Mouse (Mus musculus) liver, postnatal 0 days (tissue): ENCODE measurements at regions not wholly inside any gene's neighbourhood (a gene's known extent, or its start where the extent isn't known, plus 50 kb on each side); places are given as distances from the start of the nearest gene placed in this dataset.

Source experiments
- CTCF ChIP-seq: sonication (generic); IDR thresholded peaks from 2 replicates; pipeline ENCODE4 v1.5.1; 2016; ENCODE audit warnings: antibody characterized with exemption, low read depth
- EP300 ChIP-seq: IDR thresholded peaks from 2 replicates; pipeline ENCODE4 v1.6.1; 2016; ENCODE audit warnings: antibody characterized with exemption, low read depth, mild to moderate bottlenecking

DNA sequence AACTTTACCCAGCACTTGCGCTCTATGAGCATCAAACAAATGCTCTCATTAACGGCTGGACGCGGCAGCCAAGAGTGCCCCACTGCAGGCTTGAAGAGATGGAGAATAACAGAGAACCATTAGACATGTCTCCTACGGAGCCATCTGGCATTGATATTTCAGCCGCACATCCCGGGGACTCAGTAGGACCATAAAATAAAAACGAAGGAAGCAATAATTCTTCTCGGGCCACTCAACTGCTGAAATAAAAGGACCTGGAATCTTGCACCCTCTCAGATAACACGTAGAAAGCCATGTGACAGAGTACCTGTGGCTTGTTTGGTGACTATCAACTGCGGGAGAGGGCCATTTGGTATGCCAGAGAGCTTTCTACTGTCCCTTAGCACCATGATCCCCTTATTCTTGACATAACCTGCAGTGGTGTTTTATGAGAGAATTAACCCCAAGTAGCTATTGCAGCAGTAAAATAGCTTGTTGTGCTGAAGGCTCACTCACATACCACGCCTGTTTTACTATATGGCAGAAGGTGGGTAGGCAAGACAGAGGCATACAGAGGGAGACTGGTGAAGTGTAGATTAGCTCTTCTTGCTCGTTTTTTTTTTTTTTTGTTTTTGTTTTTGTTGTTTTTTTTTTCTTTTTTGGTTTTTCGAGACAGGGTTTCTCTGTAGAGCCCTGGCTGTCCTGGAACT lies 116.5 kb upstream of the Cnot2 start:
- no peak for TF ChIP-seq CTCF
- no peak for TF ChIP-seq EP300
